Mouse (Mus musculus) heart, postnatal 0 days (tissue): ENCODE measurements around the gene Svbp.

Experiments
- CTCF ChIP-seq: IDR thresholded peaks from 2 replicates; pipeline ENCODE4 v1.5.1; 2016; ENCODE audit warnings: antibody characterized with exemption, control low read depth, low read depth
- EP300 ChIP-seq: IDR thresholded peaks from 2 replicates; pipeline ENCODE4 v1.6.1; 2016; ENCODE audit warnings: antibody characterized with exemption, low read depth

GRCm38 (mm10) chr4:119147347-119147746 is 47.8 kb upstream of the Svbp start:
- TF ChIP-seq CTCF (no peak), EP300 (no peak)
